Mouse (Mus musculus) bone marrow macrophage, adult 2 months (primary cell): ENCODE data around the gene Skida1.

Source experiments
- CTCF ChIP-seq: IDR thresholded peaks from 2 replicates; pipeline ENCODE4 v1.5.1; 2012; ENCODE audit warnings: low read depth, mild to moderate bottlenecking, low read length, moderate library complexity
- POLR2A ChIP-seq: IDR thresholded peaks from 2 replicates; pipeline ENCODE4 v1.6.1; 2012; ENCODE audit warnings: mild to moderate bottlenecking, low read depth, low read length, borderline replicate concordance

DNA sequence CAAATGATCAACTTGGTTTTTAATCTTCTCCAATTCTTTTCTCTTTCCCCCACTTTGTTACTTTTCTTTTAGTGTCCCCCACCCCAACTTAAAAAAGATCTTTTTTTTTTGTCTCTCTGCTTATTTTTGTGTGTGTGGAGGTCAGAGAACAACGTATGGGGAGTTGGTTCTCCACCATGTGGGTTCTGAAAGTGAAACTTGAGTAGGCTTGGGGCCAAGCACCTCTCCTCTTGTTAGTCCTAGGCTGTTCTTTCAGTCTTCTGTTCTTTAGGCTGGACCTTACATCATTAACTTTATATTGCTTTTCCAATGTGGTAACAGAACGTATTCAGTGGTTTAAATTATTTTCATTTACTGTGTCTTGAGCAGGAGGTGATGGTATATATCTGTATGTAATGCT, 47.0 kb upstream of the Skida1 start:
- TF ChIP-seq POLR2A (no peak), CTCF (no peak)
